Mouse (Mus musculus) G1E (cell line): ENCODE results near the gene Myom1.

Experiments used
- CTCF ChIP-seq: IDR thresholded peaks from 2 replicates; pipeline ENCODE4 v1.5.1; 2012; ENCODE audit warnings: low read depth, low read length, inconsistent platforms, mixed read lengths
- POLR2AphosphoS5 ChIP-seq: IDR thresholded peaks from 2 replicates; pipeline ENCODE4 v1.6.1; 2012; ENCODE audit warnings: low read depth, low read length, inconsistent platforms; ENCODE audit not compliant: insufficient replicate concordance

- TF ChIP-seq CTCF: no peak
- no peak for TF ChIP-seq POLR2AphosphoS5
These were observed 100.4 kb downstream of the Myom1 start for GRCm38 (mm10) chr17:71102571-71103551.
